Mouse (Mus musculus): ENCODE data around the gene Nfia.

DNA sequence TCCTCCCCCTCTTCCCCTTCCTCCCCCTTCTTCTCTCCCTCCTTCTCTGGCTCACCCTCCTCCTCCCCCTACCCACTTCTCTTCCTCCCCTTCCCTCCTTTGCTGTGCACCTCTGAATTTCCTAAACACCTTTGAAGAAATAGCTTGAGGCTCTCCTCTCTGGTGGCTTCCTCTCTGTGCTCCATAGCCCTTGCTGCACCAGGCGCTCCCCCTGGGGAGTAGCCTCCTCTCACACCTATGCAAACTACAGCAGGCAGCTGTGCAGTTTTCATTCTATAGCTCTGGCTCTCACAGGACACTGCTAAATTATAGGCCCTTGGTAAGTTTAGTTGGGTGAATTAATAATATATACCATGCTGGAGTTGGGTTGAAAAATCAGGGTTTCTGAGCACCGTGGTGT, 211.8 kb downstream of the Nfia start:
- TF ChIP-seq HCFC1 (IDR thresholded peaks at IDR 0.05; ENCODE audit: borderline replicate concordance, insufficient read depth, low read length): no peak
- TF ChIP-seq ZC3H11A (IDR thresholded peaks at IDR 0.05; ENCODE audit: borderline replicate concordance, low read depth, low read length): no peak
- no peak for TF ChIP-seq MAFK (IDR thresholded peaks at IDR 0.05; ENCODE audit: insufficient read depth, low read depth, low read length)

Data from ES-E14 (cell line).